Mouse (Mus musculus) cerebellum, adult 2 months (tissue): Measurements from ENCODE around the gene Gm42715. TPM values are rescaled to one million over a fixed set of nuclear protein-coding genes. Genes with fewer than 3 reads are reported as not detected.

Experiments
- DNase-seq, 2 experiments: peaks; one replicate each; pipeline ENCODE4 v3.0.0; 2021
- H3K27ac ChIP-seq: fragments of 200-500 bp; 2 replicates; pipeline ENCODE4 v1.5.1; 2012; ENCODE audit warnings: low read length, control low read depth, inconsistent platforms; ENCODE audit not compliant: insufficient read depth
- H3K27me3 ChIP-seq: fragments of 200-500 bp; 2 replicates; pipeline ENCODE4 v1.6.1; 2012; ENCODE audit warnings: inconsistent platforms, mild to moderate bottlenecking, low read length, moderate library complexity; ENCODE audit not compliant: control insufficient read depth, insufficient read depth
- H3K4me1 ChIP-seq: fragments of 200-500 bp; 2 replicates; pipeline ENCODE4 v1.6.1; 2011; ENCODE audit warnings: low read length; ENCODE audit not compliant: control insufficient read depth, insufficient read depth
- H3K4me3 ChIP-seq: fragments of 200-500 bp; replicated peaks from 2 replicates; pipeline ENCODE3; 2011; ENCODE audit warnings: mild to moderate bottlenecking, low read depth, low read length, control low read depth; ENCODE audit not compliant: insufficient read depth
- CTCF ChIP-seq: fragments of 200-500 bp; IDR thresholded peaks from 2 replicates; pipeline ENCODE4 v1.5.1; 2011; ENCODE audit warnings: low read depth, mild to moderate bottlenecking, control low read depth, low read length, moderate library complexity, borderline replicate concordance; ENCODE audit not compliant: insufficient read depth
- POLR2A ChIP-seq: fragments of 200-500 bp; IDR thresholded peaks from 2 replicates; pipeline ENCODE4 v1.6.1; 2011; ENCODE audit warnings: low read length, control low read depth, borderline replicate concordance; ENCODE audit not compliant: insufficient read depth
- WGBS: fragments of 180-500 bp; shearing (Covaris S2); methylation state at CpG from one replicate; pipeline ENCODE4 v1.1.7; 2018; 5-methylcytosine and 5-hydroxymethylcytosine counted together
- polyA plus RNA-seq: library from polyadenylated mRNA; depleted of rRNA; stranded (reverse); fragments of >200 nt; gene quantifications from 2 replicates; pipeline ENCODE4 v1.2.3, GENCODE M21; 2012

The Gm42715 gene
- polyA plus RNA-seq, 1 experiment: 19.5 TPM

DNA sequence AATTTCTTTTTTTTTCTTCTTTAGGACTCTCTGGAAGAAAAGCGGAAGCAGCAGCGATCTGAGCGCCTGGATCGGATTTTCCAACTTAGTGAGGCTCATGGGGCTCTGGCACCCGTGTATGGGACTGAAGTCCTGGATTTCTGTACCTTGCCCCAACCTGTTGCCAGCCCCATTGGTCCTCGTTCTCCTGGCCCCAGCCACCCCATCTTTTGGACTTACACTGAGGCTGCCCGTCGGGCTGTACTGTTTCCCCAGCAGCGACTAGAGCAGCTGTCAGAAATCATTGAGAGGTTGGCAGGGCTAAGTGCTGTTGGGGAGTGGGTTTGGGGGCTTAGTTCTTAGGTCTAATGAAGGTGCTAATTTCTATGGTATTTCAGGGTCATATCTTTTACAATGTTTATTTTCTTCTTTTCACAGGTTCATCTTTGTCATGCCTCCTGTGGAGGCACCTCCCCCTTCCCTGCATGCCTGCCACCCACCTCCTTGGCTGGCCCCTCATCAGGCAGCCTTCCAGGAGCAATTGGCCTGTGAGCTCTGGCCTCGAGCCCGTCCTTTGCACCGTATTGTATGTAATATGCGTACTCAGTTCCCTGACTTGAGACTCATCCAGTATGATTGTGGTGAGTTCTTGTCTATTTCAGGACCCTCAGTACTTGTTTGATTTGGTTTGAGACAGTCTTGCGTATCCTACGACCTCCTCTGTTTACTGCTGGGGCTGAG is 29.9 kb downstream of the Gm42715 start:
- Histone ChIP-seq H3K4me1 (peaks cover 5% of the 10 kb centered on the region; the same call in 1 of the 2 replicates), H3K4me3 (no peak overlapping the region), H3K27ac (no peak overlapping the region), H3K27me3 (no peaks in the 10 kb centered on the region)
- peak; percentile 81 to 88 for DNase-seq
- TF ChIP-seq POLR2A (no peak), CTCF (no peak)
- WGBS: 13% methylated on average over 15 of the region's 15 CpGs

DNA sequence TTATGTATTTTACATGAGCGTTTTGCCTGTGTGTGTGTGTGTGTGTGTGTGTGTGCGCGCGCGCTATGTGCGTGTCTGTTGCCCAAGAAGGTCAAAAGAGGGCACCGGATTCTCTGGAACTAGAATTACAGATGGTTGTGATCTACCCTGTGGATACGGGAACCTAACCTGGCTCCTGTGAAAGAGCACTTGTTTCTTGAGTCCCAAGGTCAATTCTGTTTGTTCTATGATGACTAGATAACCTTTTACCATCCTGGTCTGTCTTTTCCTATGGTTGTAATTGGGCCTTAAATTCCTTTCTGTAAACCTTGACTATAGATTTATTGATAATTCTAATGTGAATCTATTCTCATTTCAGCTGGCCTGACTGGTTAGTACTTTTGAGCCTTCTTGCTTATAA is 32.2 kb downstream of the Gm42715 start:
- Histone ChIP-seq H3K27ac (no peak overlapping the region), H3K4me1 (peaks cover 5% of the 10 kb centered on the region; the same call in 1 of the 2 replicates), H3K27me3 (no peaks in the 10 kb centered on the region), H3K4me3 (no peak overlapping the region)
- TF ChIP-seq POLR2A: no peak
- TF ChIP-seq CTCF: no peak
- no peak for DNase-seq
- WGBS: 90% methylated on average over 8 of the region's 8 CpGs

DNA sequence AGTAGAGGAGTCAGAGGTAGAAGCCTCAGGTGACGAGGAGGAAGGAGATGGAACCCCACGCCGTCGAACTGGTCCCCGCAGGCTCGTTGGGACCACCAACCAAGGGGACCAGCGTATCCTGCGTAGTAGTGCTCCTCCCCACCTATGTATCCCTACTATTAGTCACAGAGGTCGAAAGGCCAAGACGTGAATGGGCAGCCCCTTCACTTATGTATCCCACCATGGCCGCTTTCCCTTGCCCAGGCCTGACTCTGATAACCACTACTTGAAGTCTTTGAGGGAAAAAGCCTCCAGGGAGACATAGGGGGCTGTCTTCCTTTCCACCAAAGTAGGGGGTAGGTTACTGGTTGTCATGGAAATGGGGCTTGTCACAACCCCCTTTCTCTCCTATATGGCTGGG is 41.2 kb downstream of the Gm42715 start:
- 93% methylated on average over 11 of the region's 11 CpGs for WGBS
- Histone ChIP-seq H3K4me3 (no peak overlapping the region), H3K27ac (no peak overlapping the region), H3K4me1 (peaks cover 9% of the 10 kb centered on the region; the same call in 1 of the 2 replicates), H3K27me3 (no peaks in the 10 kb centered on the region)
- no peak for TF ChIP-seq POLR2A
- no peak for TF ChIP-seq CTCF
- no peak for DNase-seq

DNA sequence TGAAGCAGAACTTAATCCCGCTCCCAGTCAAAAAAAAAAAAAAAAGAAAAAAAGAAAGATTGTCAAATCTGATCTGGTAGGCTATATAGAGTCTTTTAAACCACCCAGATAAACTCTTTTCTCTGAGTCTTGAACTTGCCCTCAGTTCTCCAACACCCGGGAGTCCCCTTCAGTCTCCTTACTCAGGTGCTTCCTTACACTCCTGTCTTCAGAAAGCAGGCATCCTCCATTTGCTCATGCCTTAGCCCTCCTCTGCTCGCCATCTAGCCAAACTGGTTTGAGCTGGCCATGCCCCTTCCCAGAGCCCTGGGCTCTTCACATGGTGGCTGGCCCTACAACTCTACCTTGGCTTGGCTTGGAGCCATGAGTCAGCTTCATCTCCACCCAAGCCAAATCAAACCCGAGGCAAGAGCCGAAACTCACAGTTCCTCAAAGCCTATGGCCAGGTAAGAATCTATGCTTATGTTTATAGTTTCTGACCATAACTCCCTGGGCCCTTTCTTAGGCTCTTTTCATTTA is 42.0 kb downstream of the Gm42715 start, which contains the start of gene Tmem265:
Tmem265 (plus strand) TSS at position 51 of the 519 bp plus-strand sequence.
- Histone ChIP-seq H3K27ac (no peak within 1 kb of the TSS), H3K27me3 (no peaks in the 10 kb centered on the region), H3K4me3 (no peak within 1 kb of the TSS), H3K4me1 (peaks cover 12% of the 10 kb centered on the region; the same call in 1 of the 2 replicates)
- DNase-seq: peak; percentile 36 to 41
- TF ChIP-seq POLR2A (no peak), CTCF (no peak)
- WGBS: 51% methylated on average over 5 of the region's 5 CpGs

DNA sequence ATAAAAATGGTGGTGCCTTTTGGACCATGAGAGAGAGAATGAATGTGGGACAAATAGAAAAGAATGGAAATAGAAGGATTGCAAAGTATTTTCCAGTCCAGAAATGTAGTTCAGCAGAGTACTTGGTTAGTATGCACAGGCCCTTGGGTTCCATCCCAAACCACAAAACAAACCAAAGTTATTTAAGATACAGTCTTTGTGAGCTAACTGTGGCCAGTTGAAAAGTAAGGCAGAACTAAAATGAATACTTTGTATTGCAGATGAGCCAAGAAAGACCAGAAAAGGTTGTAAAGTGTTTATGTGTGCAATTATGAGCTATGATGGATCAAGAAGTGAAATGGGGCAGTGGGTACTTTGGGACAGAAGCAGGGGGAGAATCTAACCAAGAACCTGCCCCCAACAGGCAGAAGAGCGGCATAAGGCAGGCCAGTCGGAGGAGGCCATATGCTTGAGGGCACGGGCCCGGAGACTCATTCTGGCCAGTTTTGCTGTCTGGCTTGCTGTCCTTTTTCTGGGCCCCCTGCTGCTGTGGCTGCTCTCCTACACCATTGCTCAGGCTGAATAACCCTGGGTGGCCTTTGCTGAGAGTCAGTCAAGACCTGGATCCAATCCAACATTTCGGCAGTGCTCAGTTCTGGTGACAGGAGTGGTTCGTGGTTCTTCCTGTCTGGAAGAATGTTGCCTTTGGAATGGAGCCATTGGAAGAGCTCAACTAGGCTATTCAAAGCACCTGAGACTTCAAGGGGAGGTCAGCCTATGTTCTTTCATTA is 45.2 kb downstream of the Gm42715 start:
- Histone ChIP-seq H3K4me3 (no peak overlapping the region), H3K27ac (peak overlapping the region; percentile 18; the same call in 1 of the 2 replicates), H3K27me3 (no peaks in the 10 kb centered on the region), H3K4me1 (peaks cover 12% of the 10 kb centered on the region; the same call in 1 of the 2 replicates)
- no peak for TF ChIP-seq POLR2A
- TF ChIP-seq CTCF: peak; percentile 34; the same call in 1 of the 2 replicates
- DNase-seq: peak; percentile 94 to 99
- 4% methylated on average over 6 of the region's 6 CpGs for WGBS

DNA sequence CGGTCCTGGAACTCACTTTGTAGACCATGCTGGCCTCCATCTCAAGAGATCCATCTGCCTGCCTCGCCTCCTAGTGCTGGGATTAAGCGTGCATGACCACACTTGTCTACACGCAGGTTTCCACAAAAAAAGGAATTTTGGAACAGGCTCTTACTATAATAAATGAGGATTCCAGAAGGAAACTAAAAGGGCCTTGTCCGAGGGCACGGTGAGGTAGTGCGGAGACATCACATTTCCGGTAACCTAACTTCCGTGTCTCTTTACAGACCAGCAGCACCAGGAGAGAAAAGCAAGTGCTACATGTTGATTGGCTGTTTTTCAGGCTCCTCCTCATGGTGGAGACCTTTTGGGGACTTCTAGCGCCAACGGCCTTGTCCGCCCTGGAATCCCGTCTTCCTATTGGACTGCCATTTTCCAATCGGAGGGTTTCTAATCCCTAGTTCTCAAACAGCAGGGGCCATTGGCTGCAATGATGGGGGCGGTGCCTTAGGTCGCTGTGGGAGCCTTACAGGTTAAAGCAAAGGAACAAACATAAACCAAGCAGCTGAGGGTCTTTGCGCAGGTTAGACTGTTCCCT is 53.6 kb downstream of the Gm42715 start, which contains the start of gene Phkg2:
Phkg2 (plus strand) TSS at position 446 of the 577 bp plus-strand sequence.
- H3K27me3 ChIP-seq: no peaks in the 10 kb centered on the region
- H3K4me3 ChIP-seq: peak within 1 kb of the TSS; percentile 73
- under 1% methylated on average over 17 of the region's 17 CpGs for WGBS
- TF ChIP-seq CTCF: no peak
- TF ChIP-seq POLR2A: peak; percentile 74; the same call in 1 of the 2 replicates
- DNase-seq: peak; percentile 90 to 98
- peak within 1 kb of the TSS; percentile 68 for H3K27ac ChIP-seq
- peaks cover 5% of the 10 kb centered on the region; the same call in 1 of the 2 replicates for H3K4me1 ChIP-seq

DNA sequence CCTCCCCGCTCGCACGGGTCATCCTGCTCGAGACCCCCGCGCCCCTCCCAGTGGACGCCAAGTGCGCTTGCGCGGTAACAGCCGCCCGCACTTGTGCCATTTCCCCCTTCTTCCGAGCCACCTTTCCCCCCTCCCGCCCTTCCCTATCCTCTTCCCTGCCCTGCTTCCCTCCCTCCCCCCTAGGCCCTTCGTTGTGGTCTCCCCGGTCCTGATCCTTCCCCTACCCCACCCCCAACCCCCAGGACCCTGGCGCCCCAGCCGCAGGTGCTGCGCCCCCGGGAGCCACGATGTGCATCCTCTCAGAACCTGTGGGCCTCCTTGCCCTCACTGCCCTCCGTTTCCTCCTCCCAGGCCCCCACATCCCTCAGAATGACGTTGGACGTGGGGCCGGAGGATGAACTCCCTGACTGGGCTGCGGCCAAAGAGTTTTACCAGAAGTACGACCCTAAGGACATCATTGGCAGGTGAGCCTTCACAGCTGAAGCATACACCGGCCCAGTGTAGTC is 54.2 kb downstream of the Gm42715 start:
- peak; percentile 52 to 54 for DNase-seq
- under 1% methylated on average over 26 of the region's 28 CpGs for WGBS

More for the DNA sequence above, 54.2 kb downstream of the Gm42715 start:
- Histone ChIP-seq H3K27ac (peak overlapping the region; percentile 68), H3K4me3 (peak overlapping the region; percentile 73), H3K27me3 (no peaks in the 10 kb centered on the region), H3K4me1 (peaks cover 5% of the 10 kb centered on the region; the same call in 1 of the 2 replicates)
- TF ChIP-seq POLR2A: no peak
- TF ChIP-seq CTCF: no peak
